Mouse (Mus musculus) bone marrow, adult 2 months (tissue): ENCODE data around the gene Gmcl1.

ENCODE experiments used
- CTCF ChIP-seq: fragments of 200-500 bp; IDR thresholded peaks from 2 replicates; pipeline ENCODE4 v1.5.1; 2011; ENCODE audit warnings: low read length, control low read depth; ENCODE audit not compliant: control insufficient read depth, insufficient read depth
- POLR2A ChIP-seq: fragments of 200-500 bp; IDR thresholded peaks from 2 replicates; pipeline ENCODE4 v1.6.1; 2011; ENCODE audit warnings: low read depth, mild to moderate bottlenecking, control low read depth, low read length, borderline replicate concordance; ENCODE audit not compliant: control insufficient read depth

GRCm38 (mm10) chr6:86782342-86782741 lies 49.2 kb upstream of the Gmcl1 start:
- TF ChIP-seq POLR2A (no peak), CTCF (no peak)
